Mouse (Mus musculus): ENCODE data around the gene Mcts1.

GRCm38 (mm10) chrX:38642183-38642582, 41.8 kb downstream of the Mcts1 start:
- TF ChIP-seq HCFC1 (IDR thresholded peaks at IDR 0.05; ENCODE audit: borderline replicate concordance, insufficient read depth, low read length) (no peak), ZC3H11A (IDR thresholded peaks at IDR 0.05; ENCODE audit: borderline replicate concordance, low read depth, low read length) (no peak), MAFK (IDR thresholded peaks at IDR 0.05; ENCODE audit: insufficient read depth, low read depth, low read length) (no peak)

All from ES-E14 (cell line).